Mouse (Mus musculus) megakaryocyte-erythroid progenitor cell, adult 5-6 weeks (primary cell): ENCODE results near the gene Adgrb3. TPM values are rescaled to one million over a fixed set of nuclear protein-coding genes. Genes with fewer than 3 reads are reported as not detected.

ENCODE experiments used
- ATAC-seq: replicated peaks from 2 replicates; pipeline ENCODE4 v1.8.0; 2016; ENCODE audit warnings: mild to moderate bottlenecking, inconsistent platforms; ENCODE audit not compliant: severe bottlenecking, poor library complexity, low FRiP score, low TSS enrichment
- total RNA-seq, 2 experiments: library from RNA; stranded (forward) in 1 of 2; stranded (reverse) in 1 of 2; fragments of 200-1000, 215-1000 nt in 1 of 2; fragments of >200 nt in 1 of 2; fragmentation: Nextera tagmentation in 1 of 2; gene quantifications; 2 replicates each; pipeline ENCODE4 v1.2.3; 2014 to 2017

Adgrb3 gene
- not detected in 2 replicates for total RNA-seq (2014; fragmentation: Nextera tagmentation)
- total RNA-seq (2017), result not detected in 2 replicates

DNA sequence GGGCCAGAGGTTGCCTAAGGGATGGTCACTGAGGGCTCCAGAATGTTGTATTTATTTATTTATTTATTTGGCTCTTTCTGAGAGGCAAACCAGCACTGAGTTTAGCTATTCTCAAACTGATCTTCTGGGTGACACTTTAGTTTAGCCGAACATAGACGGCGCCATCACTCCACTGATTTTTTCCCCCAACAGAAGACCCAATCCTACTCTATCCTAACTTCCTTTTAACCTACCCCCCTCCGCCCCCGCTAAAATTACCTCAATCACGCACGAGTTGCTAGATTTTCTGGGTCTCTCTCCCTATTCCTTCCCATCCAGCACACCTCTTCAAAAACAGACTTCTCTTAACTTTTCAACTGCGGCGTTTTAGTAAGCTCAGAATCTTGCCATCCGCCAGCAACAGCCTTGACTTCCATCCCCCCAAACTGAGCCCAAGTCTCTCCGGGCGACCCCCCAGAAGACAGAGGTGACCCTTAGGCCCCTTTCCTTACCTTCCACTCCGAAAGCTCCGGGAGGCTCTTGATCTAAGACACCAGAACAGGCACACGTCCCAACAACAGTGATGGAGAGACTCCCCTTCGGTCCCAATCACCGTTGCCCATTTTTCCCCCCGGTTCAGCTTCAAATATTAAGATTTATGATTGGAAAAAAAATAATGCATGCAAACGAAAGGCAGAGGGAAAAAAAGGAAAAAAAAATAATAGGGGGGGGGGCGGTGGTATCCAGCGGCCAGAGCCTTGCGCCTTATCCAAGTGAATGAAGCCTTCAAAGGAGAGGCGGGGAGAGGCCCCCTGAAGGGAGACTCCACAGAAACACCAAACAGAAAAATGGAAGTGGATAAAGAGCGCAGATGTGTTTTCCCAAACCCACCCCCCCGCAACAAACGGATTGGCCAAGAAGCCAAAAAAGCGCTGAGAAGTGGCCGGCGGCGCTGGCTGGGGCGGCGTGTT is at the start of gene Adgrb3:
Gene Adgrb3 (minus strand): TSS at position 737 of the 950 bp plus-strand sequence.
- no peak for ATAC-seq

DNA sequence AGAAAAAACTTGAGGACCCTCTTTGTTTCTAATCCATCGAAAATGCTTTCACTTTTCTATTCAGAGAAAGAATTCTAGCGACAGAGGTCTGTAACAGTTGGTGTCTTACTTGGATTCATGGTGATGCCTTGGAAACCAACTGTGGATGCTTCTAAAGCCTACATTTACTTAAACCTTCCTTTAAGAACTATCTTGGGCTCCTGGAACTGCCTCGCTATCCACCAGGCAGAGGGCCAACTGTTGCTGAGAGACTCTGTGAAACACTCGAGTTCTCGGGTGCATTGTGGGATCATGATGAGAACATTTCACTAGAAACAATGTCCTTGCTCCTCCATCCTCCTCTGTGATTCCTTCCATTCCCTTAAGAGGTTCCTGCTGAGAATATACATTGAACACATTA is 48.0 kb upstream of the Adgrb3 start:
- ATAC-seq, result no peak

DNA sequence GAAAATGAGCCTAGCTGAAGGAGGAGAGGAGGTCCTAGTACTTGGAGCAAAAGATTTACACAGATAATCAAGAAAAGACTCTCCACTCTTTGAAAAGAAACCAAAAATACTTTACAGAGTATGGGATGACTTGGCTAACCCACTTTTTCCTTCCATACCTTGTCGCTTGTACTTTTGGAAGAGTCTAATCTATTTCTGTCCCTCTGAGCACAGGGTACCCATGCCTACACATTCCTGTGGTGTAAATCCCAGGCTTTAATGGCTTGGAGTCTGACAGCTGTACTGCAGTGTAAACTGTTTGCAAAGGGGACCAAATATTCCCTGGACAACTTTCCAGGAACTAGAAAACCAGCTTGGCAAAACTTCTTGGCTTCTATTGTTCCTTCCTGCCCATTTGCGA is 28.0 kb upstream of the Adgrb3 start:
- no peak for ATAC-seq

DNA sequence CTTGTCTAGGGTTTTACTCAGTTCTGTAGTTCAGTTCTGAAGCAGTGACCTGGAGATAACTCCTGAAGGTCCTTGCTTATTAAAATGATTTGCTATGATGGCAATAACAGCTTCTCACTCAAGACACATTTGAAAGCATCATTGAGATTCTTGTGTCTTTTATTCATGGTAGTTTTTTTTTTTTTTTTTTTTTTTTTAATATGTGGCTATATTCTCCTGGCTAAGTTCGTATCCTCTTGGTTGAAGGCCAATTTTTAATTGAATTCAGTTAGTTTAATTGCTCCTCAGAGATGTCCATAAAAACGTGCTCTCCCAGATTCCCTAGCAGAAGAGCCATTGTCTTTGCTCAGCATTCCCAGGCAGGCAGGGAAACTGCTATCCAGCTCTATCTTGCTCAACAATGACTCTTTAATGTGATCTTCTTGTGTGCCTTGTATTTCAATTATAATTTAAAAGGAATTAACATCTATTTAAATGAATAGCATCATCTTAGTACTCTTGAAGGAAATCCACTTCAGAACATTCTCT is 25.0 kb upstream of the Adgrb3 start:
- no peak for ATAC-seq

DNA sequence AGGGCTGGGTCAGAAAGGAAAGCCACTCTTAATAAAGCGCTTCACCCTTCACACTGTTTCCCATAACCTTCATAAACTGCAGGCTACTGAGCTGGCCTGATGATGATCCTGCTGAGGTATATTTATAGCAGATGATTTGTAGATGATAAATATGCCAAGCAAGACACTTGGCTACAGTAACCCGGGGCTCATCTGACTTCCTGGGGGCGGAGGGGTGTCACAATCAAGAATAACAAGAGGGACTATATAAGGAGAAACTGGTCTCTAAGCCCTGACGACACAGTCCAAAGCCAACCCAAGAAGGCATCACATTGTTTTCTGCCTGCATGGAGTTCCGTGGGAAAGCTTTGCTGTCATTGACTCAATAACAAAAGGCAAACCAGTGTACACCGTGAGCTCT is 2.8 kb upstream of the Adgrb3 start:
- no peak for ATAC-seq

DNA sequence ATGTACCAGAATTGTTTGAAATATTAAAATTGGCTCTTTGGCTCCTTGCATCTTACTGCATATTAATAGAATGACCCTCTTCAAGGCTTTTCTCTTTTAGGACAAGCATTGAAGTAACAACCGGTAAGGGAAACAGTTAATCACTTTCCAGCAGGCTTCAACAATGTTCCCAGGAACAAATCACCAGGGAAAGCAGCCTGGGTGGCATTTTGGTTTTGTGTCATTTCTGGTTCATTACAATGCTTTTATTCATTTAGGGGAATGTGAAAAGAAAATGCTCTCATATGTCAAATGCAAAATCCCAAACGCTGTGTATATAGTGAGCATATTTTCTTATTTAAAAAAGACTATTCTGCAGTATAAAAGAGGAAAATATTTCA is 2.0 kb upstream of the Adgrb3 start:
- no peak for ATAC-seq

DNA sequence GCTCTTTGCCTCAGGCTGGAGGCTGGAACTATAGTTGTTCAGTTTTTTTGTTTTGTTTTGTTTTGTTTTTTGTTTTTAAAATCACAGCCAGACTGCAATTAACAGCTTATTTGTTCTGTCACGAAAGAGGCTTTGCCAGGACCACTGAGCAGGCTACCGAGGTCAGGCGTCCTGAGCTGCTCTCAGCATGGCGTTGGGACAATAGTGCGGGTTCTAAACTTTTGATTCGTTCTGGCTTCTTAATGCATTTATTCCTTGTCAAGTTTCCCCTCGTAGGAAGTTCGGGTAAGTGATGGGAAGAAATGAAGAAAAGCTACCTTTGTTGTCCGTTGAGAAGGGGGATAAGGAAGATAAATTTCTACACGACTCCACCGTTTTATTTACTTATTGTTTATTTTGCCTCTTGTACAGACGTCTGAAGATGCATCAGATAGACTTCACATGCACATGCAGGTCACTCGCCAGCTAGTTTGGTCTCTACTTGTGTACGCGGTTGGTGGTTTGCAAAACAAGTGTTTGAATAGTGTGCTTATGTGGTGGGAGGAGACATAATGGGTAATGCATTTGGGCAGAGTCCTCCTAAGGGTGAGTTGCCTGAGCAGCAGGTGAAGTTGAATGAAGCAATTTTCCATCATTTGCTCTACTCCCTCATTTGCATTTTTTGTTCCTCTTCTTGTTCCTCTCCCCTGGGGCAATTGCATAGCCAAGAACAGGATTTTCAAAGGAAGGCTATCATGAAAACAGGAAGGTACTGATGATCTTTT is 1.4 kb upstream of the Adgrb3 start:
- no peak for ATAC-seq

DNA sequence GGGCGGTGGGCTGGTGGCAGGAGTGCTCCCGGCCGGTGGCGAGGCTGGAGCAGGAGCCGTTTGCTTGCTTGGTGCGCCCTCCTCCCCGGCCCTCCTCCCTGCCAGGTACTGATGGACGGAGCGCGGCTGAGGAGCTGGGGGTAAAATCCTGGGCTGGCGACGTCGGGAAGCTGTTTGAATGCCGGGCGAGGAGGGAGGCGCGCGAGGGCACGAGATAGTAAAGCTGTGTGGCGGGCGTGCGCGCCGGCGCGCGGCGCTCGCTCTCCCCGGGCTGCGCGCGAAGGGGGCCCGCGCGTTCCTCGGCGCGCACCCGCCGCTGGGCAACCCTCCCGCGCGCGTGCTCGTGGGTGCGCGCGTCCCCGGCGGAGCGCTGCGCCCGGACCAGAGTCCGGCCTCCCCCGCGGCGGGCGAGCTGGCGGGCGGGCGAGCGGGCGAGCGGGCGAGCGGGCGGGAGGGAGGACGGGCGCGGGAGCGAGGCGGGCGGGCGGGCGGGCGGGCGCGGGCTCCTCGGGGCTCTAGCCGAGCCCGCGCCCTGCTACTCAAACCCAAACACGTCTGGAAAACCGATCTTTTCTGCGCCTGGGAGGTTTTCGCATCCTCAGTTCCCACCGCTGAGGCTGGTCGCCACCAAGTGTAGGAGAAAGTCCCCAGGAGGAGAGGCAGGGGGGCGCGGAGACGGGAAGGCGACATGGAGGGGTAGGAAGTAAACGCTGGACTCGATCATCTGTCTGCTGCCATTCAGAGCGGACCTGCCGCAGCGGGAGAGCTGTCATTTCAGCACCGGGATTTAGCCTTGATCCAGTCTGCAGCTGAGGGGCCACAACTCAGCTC is 629 bp upstream of the Adgrb3 start:
- ATAC-seq, result no peak

DNA sequence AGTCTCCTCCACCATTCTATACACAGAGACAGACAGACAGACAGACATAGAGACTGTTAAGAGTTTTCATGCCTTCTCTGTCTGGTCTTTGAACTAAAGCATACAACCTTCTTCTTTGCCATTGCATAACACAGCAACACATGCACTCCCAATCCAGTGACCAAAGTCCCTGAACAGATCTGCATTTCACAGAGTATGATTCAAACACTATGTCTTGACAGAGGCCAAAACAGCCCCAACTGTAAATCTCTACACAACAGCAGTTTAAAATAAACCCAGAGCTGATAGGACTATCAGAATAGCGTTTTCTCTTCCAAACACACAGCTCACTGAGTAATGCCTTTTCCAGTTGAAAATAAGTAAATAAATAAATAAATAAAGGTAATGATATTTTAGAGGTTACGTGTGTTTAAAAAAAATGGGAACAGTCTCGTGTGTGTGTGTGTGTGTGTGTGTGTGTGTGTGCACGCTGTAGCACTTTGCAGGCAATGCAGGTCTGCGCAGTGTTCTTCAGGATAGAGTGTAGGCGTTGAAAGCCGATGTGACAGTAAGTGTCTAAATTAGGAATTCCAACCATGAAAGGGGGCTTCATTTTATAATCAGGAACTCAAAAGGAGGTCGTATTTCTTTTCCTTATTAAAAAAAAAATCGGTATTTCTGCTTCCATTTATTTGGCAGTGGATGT is 1.3 kb downstream of the Adgrb3 start:
- ATAC-seq, result no peak

DNA sequence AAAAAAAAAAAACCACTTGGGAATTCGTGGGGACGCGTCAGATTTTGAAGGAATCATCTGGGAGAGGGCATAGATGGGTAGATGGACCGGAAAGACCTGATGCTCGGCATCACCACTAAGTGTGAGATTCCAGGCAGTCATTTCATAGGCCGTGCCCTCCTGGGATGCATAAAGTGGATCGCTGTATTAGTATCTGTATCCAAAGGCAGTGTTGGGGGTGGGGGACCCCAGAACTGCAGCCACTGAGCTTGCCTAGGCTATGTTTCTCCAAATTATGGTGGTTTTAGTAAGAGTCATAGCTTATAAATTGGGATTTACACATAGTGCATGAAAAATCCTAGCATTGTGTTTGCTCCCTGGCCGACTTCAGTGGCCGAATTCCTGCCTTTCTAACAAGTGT is 2.1 kb downstream of the Adgrb3 start:
- no peak for ATAC-seq

DNA sequence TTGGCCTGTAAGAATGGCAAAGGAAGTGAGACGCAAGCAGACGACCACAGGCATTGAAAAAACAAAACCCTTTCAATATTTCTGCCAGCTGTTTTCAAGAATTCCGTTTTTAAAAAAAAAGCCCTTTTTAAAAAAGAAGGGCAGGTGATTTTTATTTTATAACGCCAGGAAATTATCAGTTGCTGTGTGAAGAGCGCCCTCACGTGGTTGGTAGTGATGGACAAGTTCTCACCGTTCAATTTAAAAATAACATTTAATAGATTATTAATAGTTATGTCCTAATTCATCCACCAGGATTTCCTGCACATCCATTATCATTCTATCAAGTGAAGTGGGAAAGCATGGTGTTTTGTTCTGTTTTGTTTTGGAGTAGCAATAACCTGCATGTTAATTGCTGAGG is 2.7 kb downstream of the Adgrb3 start:
- ATAC-seq, result no peak

DNA sequence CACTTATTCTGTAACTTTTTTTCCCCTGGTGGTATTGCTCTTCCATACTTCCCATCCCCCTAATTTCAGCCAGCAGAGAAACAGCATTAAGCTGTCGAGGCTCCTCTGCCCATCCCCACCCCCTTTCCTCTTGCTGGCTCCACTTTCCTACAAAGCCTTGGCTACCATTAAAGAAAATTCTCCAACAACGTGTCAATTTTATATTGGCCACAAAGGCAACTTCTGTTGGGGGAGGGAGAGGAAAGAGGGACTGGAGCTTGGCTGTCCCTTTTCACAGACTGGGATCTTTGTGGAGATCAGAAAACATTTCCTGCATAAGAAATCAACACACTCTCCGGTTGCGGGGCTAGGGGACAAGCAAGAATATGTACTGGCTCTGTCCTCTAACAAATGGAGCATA is 4.9 kb downstream of the Adgrb3 start:
- ATAC-seq, result no peak

DNA sequence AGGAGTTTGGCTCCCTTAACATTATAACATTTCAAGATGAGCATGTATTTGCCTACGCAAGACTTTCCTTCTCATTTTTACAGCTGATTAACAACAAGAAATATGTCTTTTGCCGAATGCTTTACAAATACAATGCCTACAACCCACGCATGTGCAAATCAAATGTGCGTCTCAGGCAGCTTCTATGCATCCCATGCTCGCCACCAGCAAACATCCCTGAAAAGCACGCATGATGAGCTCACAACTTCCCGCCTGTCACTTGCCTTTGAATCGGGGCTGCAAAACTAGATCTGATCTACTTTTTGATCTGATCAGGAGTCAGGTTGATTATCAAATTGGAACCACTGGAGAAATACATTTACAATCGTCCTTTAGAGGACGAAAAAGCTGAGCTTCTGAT is 5.5 kb downstream of the Adgrb3 start:
- no peak for ATAC-seq

DNA sequence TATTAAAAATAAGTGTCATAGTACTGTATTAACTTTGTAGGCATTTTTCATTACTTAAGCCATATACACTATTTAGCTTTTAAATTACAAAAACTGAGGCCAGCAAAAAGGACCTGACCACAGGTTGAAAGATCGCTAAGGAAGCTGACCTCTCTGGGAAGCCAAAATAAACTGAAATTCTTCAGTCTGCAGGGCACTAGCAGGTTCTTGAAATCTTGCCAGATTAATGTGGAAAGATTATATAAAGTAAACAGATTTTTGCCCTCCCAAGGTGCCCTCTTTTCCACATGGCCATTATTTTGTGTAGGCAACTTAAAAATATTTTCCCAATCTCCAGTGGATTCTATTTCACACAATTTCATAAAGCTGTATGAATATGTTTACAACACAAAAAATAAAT is 14.0 kb downstream of the Adgrb3 start:
- no peak for ATAC-seq

DNA sequence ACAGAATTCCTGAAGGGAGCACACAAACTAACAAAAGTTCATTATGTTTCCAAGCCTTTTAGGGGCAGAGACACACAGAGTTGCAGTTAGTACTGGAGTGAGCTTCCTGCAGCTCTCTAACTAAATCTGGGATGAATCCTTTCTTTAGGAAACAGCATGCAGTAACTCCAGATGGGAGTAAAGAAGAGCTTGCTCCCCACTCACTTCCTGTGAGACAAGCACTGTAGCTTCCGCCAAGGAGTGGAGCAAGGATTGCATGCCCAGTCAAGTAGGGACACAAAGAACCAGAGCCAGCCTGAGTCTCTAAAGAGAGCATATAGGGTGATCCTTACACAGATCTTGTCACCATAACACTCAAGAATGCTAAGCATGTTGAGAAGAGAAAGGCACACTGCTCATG is 50.7 kb downstream of the Adgrb3 start:
- ATAC-seq, result no peak

DNA sequence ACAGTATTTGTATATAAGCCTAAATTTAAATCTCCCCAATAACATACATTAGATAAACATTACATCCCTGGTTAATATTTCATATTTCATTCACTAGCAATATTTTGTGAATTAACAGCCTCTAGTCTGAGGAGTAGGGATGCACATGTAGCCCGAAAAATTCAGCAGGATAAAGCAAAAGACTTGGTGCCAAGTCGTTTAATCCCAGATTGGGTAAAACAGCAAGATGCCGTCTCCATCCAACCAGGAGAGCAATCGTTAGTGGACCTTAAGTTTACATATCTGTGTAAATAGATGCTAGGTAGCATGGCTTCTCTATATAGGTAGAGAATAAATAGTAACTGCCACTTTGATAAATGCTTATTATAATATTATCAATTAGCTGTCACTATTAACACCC is 52.0 kb downstream of the Adgrb3 start:
- ATAC-seq, result no peak

DNA sequence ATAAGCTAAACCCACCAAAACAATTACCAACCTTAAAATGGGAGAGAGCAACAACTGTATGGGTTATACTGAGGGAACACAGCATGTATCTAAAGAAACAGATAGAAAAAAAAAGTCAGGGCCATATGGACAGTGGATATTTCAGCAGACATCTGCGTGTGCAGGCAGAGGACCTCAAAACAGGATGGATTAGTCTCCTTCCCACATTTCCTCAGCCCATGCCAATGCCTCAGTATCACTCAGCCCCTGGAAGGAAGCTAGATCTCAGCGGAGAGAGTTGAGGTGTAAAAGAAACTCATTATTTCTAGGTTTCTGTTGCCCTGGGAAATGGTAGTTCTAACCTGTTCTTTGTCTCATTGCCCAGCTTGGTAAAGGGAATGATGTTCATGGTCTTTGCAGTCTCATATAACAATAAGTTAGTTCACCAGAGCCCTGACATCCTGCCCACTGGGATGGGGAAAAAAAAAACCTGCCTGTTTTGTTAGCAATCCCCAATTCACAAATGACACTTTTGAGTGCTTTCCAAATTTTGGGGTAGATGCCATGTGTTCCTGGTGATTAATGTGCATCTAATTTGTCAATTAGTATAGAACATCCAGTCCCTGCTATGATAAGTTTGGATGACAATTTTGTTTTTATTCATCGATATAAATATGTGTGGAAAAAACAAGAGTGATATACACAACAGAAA is 53.9 kb downstream of the Adgrb3 start:
- ATAC-seq, result no peak

DNA sequence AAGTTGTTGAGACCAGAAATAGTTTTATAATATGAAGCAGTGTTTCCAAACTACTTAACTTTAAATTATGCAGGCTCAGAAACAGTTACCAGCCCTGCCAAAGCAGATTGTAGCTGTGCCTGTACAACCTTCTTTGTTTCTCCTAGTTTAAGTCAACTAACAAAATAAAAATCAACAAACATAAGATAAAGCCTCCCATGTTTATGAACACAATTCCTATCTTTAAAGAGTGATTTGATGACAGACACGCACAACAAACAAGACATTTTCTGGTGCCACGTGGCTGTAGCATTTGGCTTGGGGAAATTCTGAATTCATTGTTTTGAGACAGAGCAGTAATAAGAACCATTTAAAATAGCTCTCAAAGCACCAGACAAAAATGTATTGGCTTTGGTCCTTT is 60.5 kb downstream of the Adgrb3 start:
- no peak for ATAC-seq

DNA sequence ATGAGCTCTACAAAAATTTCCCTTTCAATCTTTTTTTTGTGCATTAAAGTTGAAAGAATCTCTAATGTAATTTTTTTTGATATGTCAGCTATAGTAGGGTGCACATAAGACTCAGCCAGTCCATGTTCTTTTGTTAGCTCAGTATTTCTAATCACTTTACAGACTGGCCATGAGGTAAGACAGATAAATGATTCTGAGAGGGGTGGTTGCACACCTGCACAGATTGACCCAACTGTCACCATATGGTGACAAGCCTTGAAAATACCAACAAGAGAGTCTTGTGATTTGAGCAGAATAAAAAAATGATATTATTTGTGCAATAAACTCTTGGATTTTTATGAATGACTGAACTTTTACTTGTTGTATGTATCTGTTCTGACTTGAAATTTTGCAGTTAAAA is 74.2 kb downstream of the Adgrb3 start:
- ATAC-seq, result no peak
